Mouse (Mus musculus): ENCODE data around the gene Gm5134.

Gene Gm5134

GRCm38 (mm10) chr10:76001160-76001559 lies 46.8 kb downstream of the Gm5134 start:
- no peak for DNase-seq

GRCm38 (mm10) chr10:76002101-76002521 lies 47.8 kb downstream of the Gm5134 start:
- no peak for DNase-seq

GRCm38 (mm10) chr10:76002615-76003014 lies 48.3 kb downstream of the Gm5134 start:
- no peak for DNase-seq

- no peak for DNase-seq
Observed at GRCm38 (mm10) chr10:76003221-76003620, 48.9 kb downstream of the Gm5134 start.

GRCm38 (mm10) chr10:76006385-76006784 lies 52.1 kb downstream of the Gm5134 start:
- no peak for DNase-seq

- no peak for DNase-seq
Observed at GRCm38 (mm10) chr10:76009812-76010211, 55.5 kb downstream of the Gm5134 start.

GRCm38 (mm10) chr10:76012922-76013321 lies 58.6 kb downstream of the Gm5134 start:
- DNase-seq = no peak

GRCm38 (mm10) chr10:76016886-76017285 lies 62.6 kb downstream of the Gm5134 start:
- DNase-seq = no peak

- DNase-seq = no peak
Observed at GRCm38 (mm10) chr10:76021728-76022127, 67.4 kb downstream of the Gm5134 start.

GRCm38 (mm10) chr10:76023921-76024320 lies 69.6 kb downstream of the Gm5134 start:
- DNase-seq = no peak

- DNase-seq = no peak
Observed at GRCm38 (mm10) chr10:76025470-76026190, 71.3 kb downstream of the Gm5134 start.

- no peak for DNase-seq
Observed at GRCm38 (mm10) chr10:76027127-76028015, 73.1 kb downstream of the Gm5134 start.

GRCm38 (mm10) chr10:76028016-76028366 lies 73.7 kb downstream of the Gm5134 start:
- no peak for DNase-seq

- no peak for DNase-seq
Observed at GRCm38 (mm10) chr10:76028396-76028795, 74.1 kb downstream of the Gm5134 start.

- DNase-seq = peak; percentile 64
Observed at GRCm38 (mm10) chr10:76029276-76029675, 75.0 kb downstream of the Gm5134 start.

- DNase-seq = no peak
Observed at GRCm38 (mm10) chr10:76030496-76030895, 76.2 kb downstream of the Gm5134 start.

- no peak for DNase-seq
Observed at GRCm38 (mm10) chr10:76031511-76032401, 77.4 kb downstream of the Gm5134 start.

GRCm38 (mm10) chr10:76032402-76033118 lies 78.2 kb downstream of the Gm5134 start, which contains the start of gene Zfp280b:
TSS of gene Zfp280b (plus strand) at chr10:76032650.
- DNase-seq = peak; percentile 93

- no peak for DNase-seq
Observed at GRCm38 (mm10) chr10:76033119-76033455, 78.8 kb downstream of the Gm5134 start.

GRCm38 (mm10) chr10:76034001-76034600 lies 79.8 kb downstream of the Gm5134 start:
- DNase-seq = no peak

- no peak for DNase-seq
Observed at GRCm38 (mm10) chr10:76035277-76035676, 81.0 kb downstream of the Gm5134 start.

GRCm38 (mm10) chr10:76036962-76037361 lies 82.6 kb downstream of the Gm5134 start:
- no peak for DNase-seq

All from kidney, adult 11 months (tissue).